Mouse (Mus musculus) megakaryocyte, adult 5-6 weeks (primary cell): ENCODE results near the gene Cxcr3. TPM values are rescaled to one million over a fixed set of nuclear protein-coding genes. Genes with fewer than 3 reads are reported as not detected.

Experiments used
- total RNA-seq, 2 experiments: library from RNA; stranded (forward) in 1 of 2; stranded (reverse) in 1 of 2; fragments of 153-499, 151-499 nt in 1 of 2; fragments of 221-1000, 200-1000 nt in 1 of 2; gene quantifications; 2 replicates each; pipeline versions ENCODE4 v1.2.3 to v1.2.4; 2015 to 2017

Gene Cxcr3
- total RNA-seq, 2 experiments from 2014 or later: 3.4 to 4.1 TPM

Other genes with a start within 250 kb of the Cxcr3 start
- 36.5 and 37.6 TPM in 2 replicates for gene Taf1, start 201.5 kb downstream of the Cxcr3 start, total RNA-seq (2015)
- gene Taf1, start 201.5 kb downstream of the Cxcr3 start, total RNA-seq (2017): 46.7 and 56.9 TPM in 2 replicates
- gene Ogt, start 94.2 kb downstream of the Cxcr3 start, total RNA-seq (2015): 161 and 177 TPM in 2 replicates
- 72.4 and 88.5 TPM in 2 replicates for gene Ogt, start 94.2 kb downstream of the Cxcr3 start, total RNA-seq (2017)
- 0.71 TPM in 1 of 2 replicates, not detected in the other for gene Gm4779, start 60.2 kb upstream of the Cxcr3 start, total RNA-seq (2015)
- not detected in 2 replicates for gene Gm4779, start 60.2 kb upstream of the Cxcr3 start, total RNA-seq (2017)
- gene 8030474K03Rik, start 60.4 kb upstream of the Cxcr3 start, total RNA-seq (2015): not detected in 2 replicates
- 0.57 TPM in 1 of 2 replicates, not detected in the other for gene 8030474K03Rik, start 60.4 kb upstream of the Cxcr3 start, total RNA-seq (2017)
- 66.4 and 93.9 TPM in 2 replicates for gene Nhsl2, start 115.1 kb upstream of the Cxcr3 start, total RNA-seq (2015)
- gene Nhsl2, start 115.1 kb upstream of the Cxcr3 start, total RNA-seq (2017): 30.7 and 41.8 TPM in 2 replicates